Mouse (Mus musculus) CH12.LX (cell line): ENCODE data around the gene Pcx. TPM values are rescaled to one million over a fixed set of nuclear protein-coding genes. Genes with fewer than 3 reads are reported as not detected.

Experiments used
- DNase-seq: peaks from one replicate; pipeline ENCODE4 v3.0.0-alpha.2; 2013; ENCODE audit errors: extremely low read depth
- H3K27ac ChIP-seq: 2 replicates; pipeline ENCODE4 v1.5.1; 2012; ENCODE audit warnings: low read depth, mild to moderate bottlenecking, control low read depth, moderate library complexity; ENCODE audit not compliant: insufficient read depth
- H3K27me3 ChIP-seq: replicated peaks from 2 replicates; pipeline ENCODE3; 2012; ENCODE audit warnings: inconsistent platforms
- H3K36me3 ChIP-seq, 2 experiments: replicated peaks in 1 of 2; 2 replicates each; pipeline versions ENCODE3 to v1.6.1; 2012; ENCODE audit warnings: inconsistent platforms in 1 of 2, low read length in 1 of 2, mild to moderate bottlenecking in 1 of 2, mixed read lengths in 1 of 2, moderate library complexity in 1 of 2; ENCODE audit not compliant: control insufficient read depth in 1 of 2, insufficient read depth in 1 of 2
- H3K4me1 ChIP-seq, 2 experiments: 2 replicates each; pipeline ENCODE4 v1.6.1; 2012; ENCODE audit warnings: inconsistent platforms in 1 of 2, moderate library complexity in 1 of 2; ENCODE audit not compliant: insufficient read depth in 2 of 2, control insufficient read depth in 1 of 2
- H3K4me2 ChIP-seq: 2 replicates; pipeline ENCODE4 v1.6.1; 2012; ENCODE audit warnings: low read depth, mild to moderate bottlenecking, control low read depth; ENCODE audit not compliant: poor library complexity, insufficient read depth, severe bottlenecking
- H3K4me3 ChIP-seq, 3 experiments: fragments of 150-350 bp in 1 of 3; sonication (generic) in 1 of 3; replicated peaks in 1 of 3; 2 replicates each; pipeline versions ENCODE3 to v1.5.1; 2011 to 2012; ENCODE audit warnings: low read depth in 2 of 3, low read length in 2 of 3, mild to moderate bottlenecking in 2 of 3, moderate library complexity in 2 of 3, control low read depth in 1 of 3, improper control_type of control experiment in 1 of 3, inconsistent platforms in 1 of 3, mixed read lengths in 1 of 3; ENCODE audit not compliant: poor library complexity in 1 of 3
- H3K79me2 ChIP-seq: replicated peaks from 2 replicates; pipeline ENCODE4 v1.6.1; 2012; ENCODE audit warnings: mild to moderate bottlenecking, moderate library complexity; ENCODE audit not compliant: control insufficient read depth, poor library complexity, insufficient read depth, severe bottlenecking; ENCODE audit errors: extremely low read depth
- H3K9ac ChIP-seq: 2 replicates; pipeline ENCODE4 v1.6.1; 2012; ENCODE audit warnings: low read depth, mild to moderate bottlenecking, control low read depth, moderate library complexity; ENCODE audit not compliant: insufficient read depth
- H3K9me3 ChIP-seq: replicated peaks from 2 replicates; pipeline ENCODE3; 2012; ENCODE audit warnings: low read length, inconsistent platforms, mixed read lengths
- CTCF ChIP-seq, 2 experiments: IDR thresholded peaks in 1 of 2; conservative IDR thresholded peaks in 1 of 2; 2 replicates each; pipeline ENCODE4 v1.5.1; 2011 to 2012; ENCODE audit warnings: low read depth in 2 of 2, low read length in 2 of 2, improper control_type of control experiment in 1 of 2, inconsistent platforms in 1 of 2, mild to moderate bottlenecking in 1 of 2, moderate library complexity in 1 of 2
- ELF1 ChIP-seq: IDR thresholded peaks from 2 replicates; pipeline ENCODE4 v1.6.1; 2014; ENCODE audit warnings: low read depth, mild to moderate bottlenecking, inconsistent platforms, low read length, improper control_type of control experiment
- MXI1 ChIP-seq: IDR thresholded peaks from 2 replicates; pipeline ENCODE4 v1.6.1; 2011; ENCODE audit warnings: mild to moderate bottlenecking, low read depth, low read length, improper control_type of control experiment
- MYC ChIP-seq: IDR thresholded peaks from 2 replicates; pipeline ENCODE4 v1.6.1; 2011; ENCODE audit warnings: low read depth, mild to moderate bottlenecking, improper control_type of control experiment, low read length
- NELFE ChIP-seq: IDR thresholded peaks from 2 replicates; pipeline ENCODE4 v1.6.1; 2011; ENCODE audit warnings: low read depth, low read length, improper control_type of control experiment
- POLR2A ChIP-seq: IDR thresholded peaks from 2 replicates; pipeline ENCODE4 v1.6.1; 2011; ENCODE audit warnings: low read depth, mild to moderate bottlenecking, improper control_type of control experiment, low read length
- TBP ChIP-seq: conservative IDR thresholded peaks from 2 replicates; pipeline ENCODE4 v1.6.1; 2011; ENCODE audit warnings: low read depth, low read length, improper control_type of control experiment
- USF1 ChIP-seq: IDR thresholded peaks from 2 replicates; pipeline ENCODE4 v1.6.1; 2014; ENCODE audit warnings: low read depth, mild to moderate bottlenecking, inconsistent platforms, low read length, improper control_type of control experiment
- ZMIZ1 ChIP-seq: IDR thresholded peaks from 2 replicates; pipeline ENCODE4 v1.6.1; 2012; ENCODE audit warnings: low read depth, mild to moderate bottlenecking, inconsistent platforms, low read length, improper control_type of control experiment
- dilution Hi-C: fragments of 300-500 bp; cut with MboI; formaldehyde crosslinking; loops from 2 replicates; pipeline ENCODE4 v1.14.3; 2020; ENCODE audit warnings: low sequenced_read_pairs; ENCODE audit not compliant: extremely low pct_unique_long_range_greater_than_20kb, extremely low pct_ligation_motif_present
- in situ Hi-C: fragments of 300-500 bp; cut with MboI; formaldehyde crosslinking; loops from 3 replicates; pipeline ENCODE4 v1.14.3; 2019; ENCODE audit warnings: low sequenced_read_pairs, low pct_ligation_motif_present, low pct_unique_long_range_greater_than_20kb, mixed read lengths
- polyA plus RNA-seq: library from polyadenylated mRNA; unstranded; fragments of >175 nt; gene quantifications from 2 replicates; pipeline ENCODE4 v1.2.1, GENCODE M21; 2012; ENCODE audit warnings: low read depth; ENCODE audit not compliant: insufficient read length
- total RNA-seq, 2 experiments: library from RNA; depleted of rRNA; stranded (reverse); fragments of 300-350 nt in 1 of 2; fragments of >200 nt in 1 of 2; gene quantifications; 2 replicates each; pipeline ENCODE4 v1.2.3; 2012 to 2014

Pcx gene
- total and polyA plus RNA-seq, 3 experiments: 7.7 to 14.2 (median 10.7) TPM

DNA sequence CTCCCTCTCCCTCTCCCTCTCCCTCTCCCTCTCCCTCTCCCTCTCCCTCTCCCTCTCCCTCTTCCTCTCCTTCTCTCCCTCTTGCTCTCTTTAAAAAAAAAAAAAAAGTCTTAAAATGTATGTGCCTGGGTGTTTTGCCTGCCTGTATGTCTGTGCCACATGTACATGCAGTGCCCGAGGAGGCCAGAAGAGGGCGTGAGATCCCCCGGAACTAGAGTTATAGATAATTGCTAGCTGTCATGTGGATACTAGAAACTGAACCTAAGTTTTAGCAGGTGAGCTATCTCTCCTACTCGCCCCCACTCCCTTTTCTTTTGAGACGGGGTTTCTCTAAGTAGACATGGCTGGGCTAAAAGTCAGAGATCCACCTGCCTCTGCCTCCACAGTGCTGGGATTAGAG is 41.9 kb upstream of the Pcx start:
- peak; percentile 24 for DNase-seq
- in situ Hi-C loops (no loop called here), dilution Hi-C loops (no loop called here)
- no peaks in the 10 kb centered on the region for H3K79me2 ChIP-seq
- H3K9me3 ChIP-seq: no peaks in the 10 kb centered on the region
- H3K27me3 ChIP-seq: peaks cover 6% of the 10 kb centered on the region
- H3K27ac ChIP-seq: no peak overlapping the region
- TF ChIP-seq ELF1 (0 out of 2 replicates have a peak, but pooled peaks have one; percentile 11), MYC (0 out of 2 replicates have a peak, but pooled peaks have one; percentile 34), CTCF (conservative IDR thresholded peaks at IDR 0.05 in 1 of 2, IDR thresholded peaks at IDR 0.05 in 1 of 2; ENCODE audit: low read depth in 2 of 2, low read length in 2 of 2) (peak; percentile 38 to 60; a peak in 3 of 4 replicates), MXI1 (no peak)
- H3K4me1 ChIP-seq: 0 out of 4 replicates have a peak, but pooled peaks cover 0 to 2% of the 10 kb centered on the region in 2 experiments
- H3K36me3 ChIP-seq: no peaks in the 10 kb centered on the region
- no peak overlapping the region for H3K4me2 ChIP-seq
- H3K4me3 ChIP-seq: no peak overlapping the region
- H3K9ac ChIP-seq: no peak overlapping the region

DNA sequence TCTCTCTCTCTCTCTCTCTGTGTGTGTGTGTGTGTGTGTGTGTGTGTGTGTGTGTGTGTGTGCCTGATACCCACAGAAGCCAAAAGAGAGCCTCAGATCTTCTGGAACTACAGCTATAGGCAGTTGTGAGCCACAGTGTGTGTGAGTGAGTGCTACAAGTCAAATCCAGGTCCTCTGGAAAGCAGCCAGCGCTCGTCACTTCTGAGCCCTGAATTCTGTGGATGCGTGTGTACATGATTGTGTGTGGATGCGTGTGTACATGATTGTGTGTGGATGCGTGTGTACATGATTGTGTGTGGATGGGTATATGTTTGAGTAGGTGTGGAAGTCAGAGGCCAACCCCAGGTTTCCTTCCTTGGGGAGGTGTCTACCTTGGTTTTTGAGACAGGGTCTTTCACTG is 36.7 kb upstream of the Pcx start:
- Histone ChIP-seq H3K36me3 (no peaks in the 10 kb centered on the region), H3K27me3 (peaks cover 6% of the 10 kb centered on the region), H3K9ac (no peak overlapping the region), H3K27ac (no peak overlapping the region), H3K9me3 (peaks cover 6% of the 10 kb centered on the region), H3K4me3 (no peak overlapping the region), H3K4me1 (no peaks in the 10 kb centered on the region), H3K79me2 (no peaks in the 10 kb centered on the region), H3K4me2 (no peak overlapping the region)
- dilution Hi-C loops (no loop called here), in situ Hi-C loops (no loop called here)
- no peak for DNase-seq
- no peak for TF ChIP-seq TBP

DNA sequence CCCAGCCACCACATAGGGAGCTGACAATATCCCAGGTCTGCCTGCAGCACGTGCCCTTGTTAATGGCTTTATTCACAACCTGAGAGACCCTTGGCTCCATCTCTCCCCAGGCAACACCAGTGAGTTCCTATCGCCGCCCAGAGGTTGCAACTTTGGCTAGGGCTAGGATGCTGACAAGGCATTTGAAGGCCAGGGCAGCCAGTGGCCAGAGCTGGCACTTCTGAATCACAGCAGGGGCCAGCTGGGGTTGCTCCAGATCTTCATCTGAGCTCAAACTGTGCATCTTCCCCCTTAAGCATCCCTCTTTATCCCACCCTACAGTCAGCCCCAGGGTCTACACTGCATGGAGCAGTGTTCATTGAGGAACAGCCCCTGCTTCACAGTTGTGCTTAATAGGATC is 35.5 kb upstream of the Pcx start:
- TF ChIP-seq ZMIZ1 (no peak), POLR2A (no peak), MXI1 (no peak), NELFE (no peak), USF1 (no peak)
- dilution Hi-C loops (no loop called here), in situ Hi-C loops (loop anchor here (25.0 kb wide), 2 partner anchors 388 to 513 kb away; partner anchors contain the start of genes Ctsf and Npas4)
- no peaks in the 10 kb centered on the region for H3K79me2 ChIP-seq
- H3K4me2 ChIP-seq: no peak overlapping the region
- peaks cover 6% of the 10 kb centered on the region for H3K27me3 ChIP-seq
- H3K9ac ChIP-seq: no peak overlapping the region
- no peaks in the 10 kb centered on the region for H3K4me1 ChIP-seq
- no peak for DNase-seq
- peaks cover 6% of the 10 kb centered on the region for H3K9me3 ChIP-seq
- no peaks in the 10 kb centered on the region for H3K36me3 ChIP-seq
- H3K27ac ChIP-seq: no peak overlapping the region
- H3K4me3 ChIP-seq: no peak overlapping the region
